Mouse (Mus musculus): ENCODE measurements around the gene St3gal2. TPM values are rescaled to one million over a fixed set of nuclear protein-coding genes. Genes with fewer than 3 reads are reported as not detected.

Gene St3gal2
- 8.8 and 11.7 TPM in 2 replicates for polyA plus RNA-seq (2012)

- Histone ChIP-seq H3K4me1 (ENCODE audit: control insufficient read depth) (peaks cover 68% of the 10 kb centered on the region), H3K4me3 (replicated peaks) (peak within 1 kb of the TSS; percentile 86), H3K9me3 (ENCODE audit: control insufficient read depth, low read length) (no peaks in the 10 kb centered on the region), H3K36me3 (ENCODE audit: control insufficient read depth) (peaks cover 36% of the 10 kb centered on the region), H3K27me3 (ENCODE audit: control insufficient read depth) (no peaks in the 10 kb centered on the region)
- no peak for TF ChIP-seq GATA1 (IDR thresholded peaks at IDR 0.05; ENCODE audit: low read length)
- TF ChIP-seq TAL1 (IDR thresholded peaks at IDR 0.05; ENCODE audit: low read length) = no peak
Observed at GRCm38 (mm10) chr8:110919341-110920031, at the start of gene St3gal2. Gene St3gal2, plus strand, starts transcription at chr8:110919922.

- Histone ChIP-seq H3K4me3 (replicated peaks) (no peak overlapping the region), H3K36me3 (ENCODE audit: control insufficient read depth) (peaks cover 99% of the 10 kb centered on the region), H3K27me3 (ENCODE audit: control insufficient read depth) (no peaks in the 10 kb centered on the region), H3K4me1 (ENCODE audit: control insufficient read depth) (no peaks in the 10 kb centered on the region), H3K9me3 (ENCODE audit: control insufficient read depth, low read length) (no peaks in the 10 kb centered on the region)
- TF ChIP-seq TAL1 (IDR thresholded peaks at IDR 0.05; ENCODE audit: low read length) (no peak), GATA1 (IDR thresholded peaks at IDR 0.05; ENCODE audit: low read length) (no peak)
Observed at GRCm38 (mm10) chr8:110870501-110870900, 49.2 kb upstream of the St3gal2 start.

GRCm38 (mm10) chr8:110877862-110878261 is 41.9 kb upstream of the St3gal2 start:
- Histone ChIP-seq H3K4me1 (ENCODE audit: control insufficient read depth) (peaks cover 15% of the 10 kb centered on the region), H3K9me3 (ENCODE audit: control insufficient read depth, low read length) (no peaks in the 10 kb centered on the region), H3K36me3 (ENCODE audit: control insufficient read depth) (peaks cover 99% of the 10 kb centered on the region), H3K27me3 (ENCODE audit: control insufficient read depth) (no peaks in the 10 kb centered on the region), H3K4me3 (replicated peaks) (no peak overlapping the region)
- TF ChIP-seq TAL1 (IDR thresholded peaks at IDR 0.05; ENCODE audit: low read length) (no peak), GATA1 (IDR thresholded peaks at IDR 0.05; ENCODE audit: low read length) (no peak)

- no peak overlapping the region for H3K4me3 ChIP-seq (replicated peaks)
- TF ChIP-seq TAL1 (IDR thresholded peaks at IDR 0.05; ENCODE audit: low read length) = no peak
- TF ChIP-seq GATA1 (IDR thresholded peaks at IDR 0.05; ENCODE audit: low read length) = no peak
- no peaks in the 10 kb centered on the region for H3K9me3 ChIP-seq (ENCODE audit: control insufficient read depth, low read length)
- peaks cover 15% of the 10 kb centered on the region for H3K4me1 ChIP-seq (ENCODE audit: control insufficient read depth)
- peaks cover 95% of the 10 kb centered on the region for H3K36me3 ChIP-seq (ENCODE audit: control insufficient read depth)
- no peaks in the 10 kb centered on the region for H3K27me3 ChIP-seq (ENCODE audit: control insufficient read depth)
Observed at GRCm38 (mm10) chr8:110881741-110882310, 37.9 kb upstream of the St3gal2 start.

GRCm38 (mm10) chr8:110883824-110884223 is 35.9 kb upstream of the St3gal2 start:
- peaks cover 93% of the 10 kb centered on the region for H3K36me3 ChIP-seq (ENCODE audit: control insufficient read depth)

GRCm38 (mm10) chr8:110886634-110887033 is 33.1 kb upstream of the St3gal2 start:
- H3K36me3 ChIP-seq (ENCODE audit: control insufficient read depth) = peaks cover 79% of the 10 kb centered on the region
- TF ChIP-seq GATA1 (IDR thresholded peaks at IDR 0.05; ENCODE audit: low read length) (no peak), TAL1 (IDR thresholded peaks at IDR 0.05; ENCODE audit: low read length) (no peak)
- no peaks in the 10 kb centered on the region; the same call in 1 of the 2 replicates for H3K4me1 ChIP-seq (ENCODE audit: control insufficient read depth)
- no peaks in the 10 kb centered on the region for H3K27me3 ChIP-seq (ENCODE audit: control insufficient read depth)
- no peak overlapping the region for H3K4me3 ChIP-seq (replicated peaks)
- no peaks in the 10 kb centered on the region for H3K9me3 ChIP-seq (ENCODE audit: control insufficient read depth, low read length)

More at GRCm38 (mm10) chr8:110883824-110884223, 35.9 kb upstream of the St3gal2 start:
- peaks cover 7% of the 10 kb centered on the region for H3K4me1 ChIP-seq (ENCODE audit: control insufficient read depth)
- no peaks in the 10 kb centered on the region for H3K27me3 ChIP-seq (ENCODE audit: control insufficient read depth)
- H3K9me3 ChIP-seq (ENCODE audit: control insufficient read depth, low read length) = no peaks in the 10 kb centered on the region
- H3K4me3 ChIP-seq (replicated peaks) = no peak overlapping the region
- TF ChIP-seq TAL1 (IDR thresholded peaks at IDR 0.05; ENCODE audit: low read length) = no peak
- TF ChIP-seq GATA1 (IDR thresholded peaks at IDR 0.05; ENCODE audit: low read length) = no peak

- no peak overlapping the region for H3K4me3 ChIP-seq (replicated peaks)
- H3K4me1 ChIP-seq (ENCODE audit: control insufficient read depth) = no peaks in the 10 kb centered on the region; the same call in 1 of the 2 replicates
- peaks cover 73% of the 10 kb centered on the region for H3K36me3 ChIP-seq (ENCODE audit: control insufficient read depth)
- TF ChIP-seq GATA1 (IDR thresholded peaks at IDR 0.05; ENCODE audit: low read length) = no peak
- TF ChIP-seq TAL1 (IDR thresholded peaks at IDR 0.05; ENCODE audit: low read length) = no peak
- no peaks in the 10 kb centered on the region for H3K9me3 ChIP-seq (ENCODE audit: control insufficient read depth, low read length)
- no peaks in the 10 kb centered on the region for H3K27me3 ChIP-seq (ENCODE audit: control insufficient read depth)
Observed at GRCm38 (mm10) chr8:110887551-110887950, 32.2 kb upstream of the St3gal2 start.

- TF ChIP-seq TAL1 (IDR thresholded peaks at IDR 0.05; ENCODE audit: low read length) (no peak), GATA1 (IDR thresholded peaks at IDR 0.05; ENCODE audit: low read length) (no peak)
- Histone ChIP-seq H3K4me1 (ENCODE audit: control insufficient read depth) (no peaks in the 10 kb centered on the region; the same call in 1 of the 2 replicates), H3K9me3 (ENCODE audit: control insufficient read depth, low read length) (no peaks in the 10 kb centered on the region), H3K27me3 (ENCODE audit: control insufficient read depth) (no peaks in the 10 kb centered on the region), H3K4me3 (replicated peaks) (no peak overlapping the region), H3K36me3 (ENCODE audit: control insufficient read depth) (peaks cover 70% of the 10 kb centered on the region)
Observed at GRCm38 (mm10) chr8:110888441-110888840, 31.3 kb upstream of the St3gal2 start.

GRCm38 (mm10) chr8:110888860-110889259 is 30.9 kb upstream of the St3gal2 start:
- Histone ChIP-seq H3K9me3 (ENCODE audit: control insufficient read depth, low read length) (no peaks in the 10 kb centered on the region), H3K4me1 (ENCODE audit: control insufficient read depth) (no peaks in the 10 kb centered on the region; the same call in 1 of the 2 replicates), H3K36me3 (ENCODE audit: control insufficient read depth) (peaks cover 66% of the 10 kb centered on the region), H3K27me3 (ENCODE audit: control insufficient read depth) (no peaks in the 10 kb centered on the region), H3K4me3 (replicated peaks) (no peak overlapping the region)
- TF ChIP-seq TAL1 (IDR thresholded peaks at IDR 0.05; ENCODE audit: low read length) (no peak), GATA1 (IDR thresholded peaks at IDR 0.05; ENCODE audit: low read length) (no peak)
